Mouse (Mus musculus) bone marrow, adult 2 months (tissue): ENCODE data around the gene Gm1123.

Source experiments
- CTCF ChIP-seq: fragments of 200-500 bp; IDR thresholded peaks from 2 replicates; pipeline ENCODE4 v1.5.1; 2011; ENCODE audit warnings: low read length, control low read depth; ENCODE audit not compliant: control insufficient read depth, insufficient read depth
- POLR2A ChIP-seq: fragments of 200-500 bp; IDR thresholded peaks from 2 replicates; pipeline ENCODE4 v1.6.1; 2011; ENCODE audit warnings: low read depth, mild to moderate bottlenecking, control low read depth, low read length, borderline replicate concordance; ENCODE audit not compliant: control insufficient read depth

- no peak for TF ChIP-seq POLR2A
- no peak for TF ChIP-seq CTCF
Measured at GRCm38 (mm10) chr9:98961591-98962477, 73.7 kb downstream of the Gm1123 start.
